19 mouse cellular contexts compared by ENCODE assay signal in genomic region chr11:61981285-61981684, GRCm38 (mm10). TPM values are rescaled to one million over a fixed set of nuclear protein-coding genes. Genes with fewer than 3 reads are reported as not detected.
DNase-seq lines count a peak whose midpoint lies in the region; ATAC-seq and TF ChIP-seq lines count a peak whose summit lies in the region.
"Had no signal": no experiment of that assay in that cellular context is flagged by ENCODE, and none has a peak within 500 bp of the region (broad histone marks: within the 10 kb centered on the region; RNA-seq: fewer than 3 reads in every experiment).

No protein-coding gene starts in this region.

- dilution Hi-C loops in CH12.LX (cut with MboI; ENCODE audit: extremely low pct_ligation_motif_present, extremely low pct_unique_long_range_greater_than_20kb, low sequenced_read_pairs) = no loop called here

- H3K4me3 ChIP-seq in kidney, postnatal 0 days (replicated peaks; ENCODE audit: low read depth, low read length) = no peak overlapping the region
- no peak overlapping the region for H3K4me3 ChIP-seq in CH12.LX (replicated peaks in 1 of 3; ENCODE audit: low read depth in 2 of 3, low read length in 2 of 3, poor library complexity in 1 of 3)
- no peak overlapping the region for H3K4me3 ChIP-seq in liver, embryonic 16.5 days (ENCODE audit: low read depth, low read length)
- H3K4me3 ChIP-seq: heart, embryonic 13.5 days; hindbrain, embryonic 10.5 days; intestine, embryonic 15.5 days; limb, embryonic 12.5 days; midbrain, embryonic 12.5 days had no signal

- H3K4me2 ChIP-seq in kidney, postnatal 0 days (ENCODE audit: low read length) = no peak overlapping the region
- H3K4me2 ChIP-seq in CH12.LX (ENCODE audit: insufficient read depth, low read depth, poor library complexity, severe bottlenecking) = no peak overlapping the region
- H3K4me2 ChIP-seq in liver, embryonic 16.5 days (ENCODE audit: low read depth, low read length) = no peak overlapping the region
- H3K4me2 ChIP-seq: heart, embryonic 13.5 days; intestine, embryonic 15.5 days; limb, embryonic 12.5 days; midbrain, embryonic 12.5 days had no signal

- no peak for TF ChIP-seq POLR2A in CH12.LX (IDR thresholded peaks at IDR 0.05; ENCODE audit: low read depth, low read length)

- H3K36me3 ChIP-seq in kidney, postnatal 0 days (ENCODE audit: insufficient read depth, low read length) = no peaks in the 10 kb centered on the region
- no peaks in the 10 kb centered on the region for H3K36me3 ChIP-seq in CH12.LX (replicated peaks in 1 of 2; ENCODE audit: control insufficient read depth in 1 of 2, insufficient read depth in 1 of 2, low read length in 1 of 2)
- no peaks in the 10 kb centered on the region for H3K36me3 ChIP-seq in liver, embryonic 16.5 days (ENCODE audit: control insufficient read depth, insufficient read depth)
- H3K36me3 ChIP-seq: heart, embryonic 13.5 days; hindbrain, embryonic 10.5 days; intestine, embryonic 15.5 days; limb, embryonic 12.5 days; midbrain, embryonic 12.5 days had no signal

- H3K27ac ChIP-seq in kidney, postnatal 0 days = no peak overlapping the region
- H3K27ac ChIP-seq in CH12.LX (ENCODE audit: insufficient read depth, low read depth) = no peak overlapping the region
- H3K27ac ChIP-seq in liver, embryonic 16.5 days (ENCODE audit: low read length) = no peak overlapping the region
- H3K27ac ChIP-seq: heart, embryonic 13.5 days; hindbrain, embryonic 10.5 days; intestine, embryonic 15.5 days; limb, embryonic 12.5 days; midbrain, embryonic 12.5 days had no signal

- DNase-seq in kidney, postnatal 0 days (ENCODE audit: low spot score) = no peak
- no peak for DNase-seq in kidney, adult 9 months
- peak; percentile 49 for DNase-seq in CH12.LX (ENCODE audit: extremely low read depth)
- peak; percentile 52 for DNase-seq in MEL-GATA-1-ER (ENCODE audit: extremely low read depth, low read depth)
- no peak for DNase-seq in natural killer cell, adult 2 months (ENCODE audit: low spot score in 2 of 2)
- no peak for DNase-seq in spleen, postnatal 14 days (ENCODE audit: low spot score in 2 of 2)
- DNase-seq in cerebellum, adult 11-12 months = no peak
- DNase-seq: adrenal gland, postnatal 10 days; cerebellum, adult 8-10 months; kidney, postnatal 4 days; lung, postnatal 10 days; right cerebral cortex, postnatal 14 days; thymus, adult 2 months had no signal

- no peak for ATAC-seq in kidney, postnatal 0 days (replicated peaks; ENCODE audit: low FRiP score, low read depth)
- peak; percentile 24; the same call in 1 of the 2 replicates for ATAC-seq in liver, embryonic 16.5 days (ENCODE audit: low read depth)
- ATAC-seq: intestine, embryonic 15.5 days had no signal

- peak; percentile 54 for TF ChIP-seq RAD21 in CH12.LX (IDR thresholded peaks at IDR 0.05; ENCODE audit: low read depth, low read length)

- in situ Hi-C loops in CH12.LX (cut with MboI; ENCODE audit: low pct_ligation_motif_present, low pct_unique_long_range_greater_than_20kb, low sequenced_read_pairs) = no loop called here

- H3K79me2 ChIP-seq in CH12.LX (replicated peaks; ENCODE audit: control insufficient read depth, extremely low read depth, insufficient read depth, poor library complexity, severe bottlenecking) = no peaks in the 10 kb centered on the region

- TF ChIP-seq EP300 in CH12.LX (IDR thresholded peaks at IDR 0.05; ENCODE audit: low read length) = no peak

- WGBS in kidney, postnatal 0 days = 76% methylated on average over 2 of the region's 2 CpGs
- 73% methylated on average over 2 of the region's 2 CpGs for WGBS in liver, embryonic 16.5 days (ENCODE audit: insufficient replicate concordance)

- H3K4me1 ChIP-seq in kidney, postnatal 0 days (replicated peaks; ENCODE audit: insufficient read depth, low read length) = no peaks in the 10 kb centered on the region
- H3K4me1 ChIP-seq in CH12.LX (ENCODE audit: control insufficient read depth in 1 of 2, insufficient read depth in 2 of 2) = peaks cover 7 to 11% of the 10 kb centered on the region in 2 experiments
- H3K4me1 ChIP-seq in liver, embryonic 16.5 days (ENCODE audit: control insufficient read depth, low read depth, low read length) = peaks cover 5% of the 10 kb centered on the region
- H3K4me1 ChIP-seq: heart, embryonic 13.5 days; hindbrain, embryonic 10.5 days; intestine, embryonic 15.5 days; limb, embryonic 12.5 days had no signal

- H3K27me3 ChIP-seq in kidney, postnatal 0 days (ENCODE audit: insufficient read depth, low read length) = no peaks in the 10 kb centered on the region
- no peaks in the 10 kb centered on the region for H3K27me3 ChIP-seq in CH12.LX (replicated peaks)
- no peaks in the 10 kb centered on the region for H3K27me3 ChIP-seq in liver, embryonic 16.5 days (ENCODE audit: control insufficient read depth, insufficient read depth, low read depth, low read length)
- H3K27me3 ChIP-seq: heart, embryonic 13.5 days; intestine, embryonic 15.5 days; limb, embryonic 12.5 days; midbrain, embryonic 12.5 days had no signal

- no peak overlapping the region for H3K9ac ChIP-seq in kidney, postnatal 0 days (ENCODE audit: low read depth, low read length)
- H3K9ac ChIP-seq in CH12.LX (ENCODE audit: insufficient read depth, low read depth) = no peak overlapping the region
- H3K9ac ChIP-seq in liver, embryonic 16.5 days (ENCODE audit: low read depth, low read length) = no peak overlapping the region
- H3K9ac ChIP-seq: heart, embryonic 13.5 days; intestine, embryonic 15.5 days; limb, embryonic 12.5 days; midbrain, embryonic 12.5 days had no signal

- no peaks in the 10 kb centered on the region for H3K9me3 ChIP-seq in kidney, postnatal 0 days (replicated peaks; ENCODE audit: low read length)
- peaks cover 7% of the 10 kb centered on the region for H3K9me3 ChIP-seq in CH12.LX (replicated peaks; ENCODE audit: low read length)
- no peaks in the 10 kb centered on the region for H3K9me3 ChIP-seq in liver, embryonic 16.5 days (replicated peaks; ENCODE audit: control insufficient read depth, low read length)
- H3K9me3 ChIP-seq: heart, embryonic 13.5 days; hindbrain, embryonic 10.5 days; intestine, embryonic 15.5 days; midbrain, embryonic 12.5 days had no signal

- peak; percentile 37; the same call in 1 of the 2 replicates for TF ChIP-seq CTCF in kidney, postnatal 0 days (IDR thresholded peaks at IDR 0.05; ENCODE audit: low read depth)
- TF ChIP-seq CTCF in CH12.LX (conservative IDR thresholded peaks at IDR 0.05 in 1 of 2, IDR thresholded peaks at IDR 0.05 in 1 of 2; ENCODE audit: low read depth in 2 of 2, low read length in 2 of 2) = peak; percentile 28 to 66; a peak in 3 of 4 replicates

TF ChIP-seq in CH12.LX, 34 proteins besides CTCF, POLR2A, EP300 and RAD21:
- TF ChIP-seq SMC3 (IDR thresholded peaks at IDR 0.05; ENCODE audit: low read depth, low read length) (peak; percentile 60), PAX5 (IDR thresholded peaks at IDR 0.05; ENCODE audit: low read length) (no peak)

RNA-seq across cellular contexts. Expression of gene Specc1, which starts 24.7 kb away (rescaled TPM):
- polyA plus RNA-seq in kidney, postnatal 0 days (2015; fragmentation: Nextera tagmentation; extraction: Ambion mirVana) = 8.7 and 10.2 TPM in 2 replicates
- 15.5 and 16.7 TPM in 2 replicates for total RNA-seq in CH12.LX (2012; rRNA removed)
- 7.3 and 7.6 TPM in 2 replicates for total RNA-seq in CH12.LX (2014; rRNA removed)
- polyA plus RNA-seq in CH12.LX (2012; ENCODE audit: insufficient read length, low read depth) = 18.4 and 18.6 TPM in 2 replicates
- polyA plus RNA-seq in liver, embryonic 16.5 days (2015; fragmentation: Nextera tagmentation; extraction: Ambion mirVana) = 58.6 and 58.9 TPM in 2 replicates

RNA-seq across cellular contexts. Expression of gene Akap10, which starts 51.2 kb away (rescaled TPM):
- 8.1 and 9.4 TPM in 2 replicates for polyA plus RNA-seq in kidney, postnatal 0 days (2015; fragmentation: Nextera tagmentation; extraction: Ambion mirVana)
- total RNA-seq in CH12.LX (2012; rRNA removed) (24.1 and 25.6 TPM in 2 replicates), CH12.LX (2014; rRNA removed) (37.3 and 38.4 TPM in 2 replicates)
- 23.7 and 25.3 TPM in 2 replicates for polyA plus RNA-seq in CH12.LX (2012; ENCODE audit: insufficient read length, low read depth)
- 7.3 and 7.7 TPM in 2 replicates for polyA plus RNA-seq in liver, embryonic 16.5 days (2015; fragmentation: Nextera tagmentation; extraction: Ambion mirVana)

Comparison
In these comparisons a context has a peak if more than half of its experiments do, and no peak if none do; other contexts are left out.
1. DNase-seq: peak in CH12.LX (single experiment) and MEL-GATA-1-ER (single experiment); none in kidney, postnatal 0 days (single experiment), kidney, adult 9 months (single experiment), natural killer cell, adult 2 months (0 of 2), spleen, postnatal 14 days (0 of 2) and cerebellum, adult 11-12 months (single experiment).